Mouse (Mus musculus): Measurements from ENCODE around the gene Palb2.

Gene Palb2

GRCm38 (mm10) chr7:122132497-122133337 lies at the start of gene Palb2, which contains the start of gene Dctn5:
Palb2 (minus strand) TSS chr7:122132985.
Dctn5 (plus strand) TSS chr7:122133041.
- DNase-seq (ENCODE audit: low spot score), result peak; percentile 99

- no peak for DNase-seq (ENCODE audit: low spot score)
Observed at GRCm38 (mm10) chr7:122180720-122181119, 47.9 kb upstream of the Palb2 start.

GRCm38 (mm10) chr7:122171613-122172012 lies 38.8 kb upstream of the Palb2 start:
- no peak for DNase-seq (ENCODE audit: low spot score)

DNA sequence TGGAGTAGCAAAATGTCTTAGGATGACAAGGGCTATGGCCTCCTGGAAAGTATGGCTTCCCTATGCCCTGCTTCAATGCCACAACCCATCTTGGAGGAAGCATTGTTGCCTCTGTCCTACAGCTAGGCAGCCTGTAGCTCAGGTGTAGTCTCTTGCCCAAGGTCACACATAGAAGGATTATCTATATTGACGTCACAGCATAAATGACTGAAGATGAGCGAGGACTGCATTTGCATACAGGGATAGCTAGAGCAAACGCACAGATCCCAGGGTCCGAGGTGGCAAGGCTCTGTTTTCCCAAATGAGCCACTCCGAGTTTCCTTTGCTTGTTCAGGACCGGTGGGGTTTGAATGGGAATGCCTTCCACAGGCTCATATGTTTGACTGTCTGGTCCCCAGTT lies 37.9 kb upstream of the Palb2 start:
- no peak for DNase-seq (ENCODE audit: low spot score)

- no peak for DNase-seq (ENCODE audit: low spot score)
Observed at GRCm38 (mm10) chr7:122167203-122167602, 34.4 kb upstream of the Palb2 start.

- no peak for DNase-seq (ENCODE audit: low spot score)
Observed at GRCm38 (mm10) chr7:122163766-122164165, 31.0 kb upstream of the Palb2 start.

DNA sequence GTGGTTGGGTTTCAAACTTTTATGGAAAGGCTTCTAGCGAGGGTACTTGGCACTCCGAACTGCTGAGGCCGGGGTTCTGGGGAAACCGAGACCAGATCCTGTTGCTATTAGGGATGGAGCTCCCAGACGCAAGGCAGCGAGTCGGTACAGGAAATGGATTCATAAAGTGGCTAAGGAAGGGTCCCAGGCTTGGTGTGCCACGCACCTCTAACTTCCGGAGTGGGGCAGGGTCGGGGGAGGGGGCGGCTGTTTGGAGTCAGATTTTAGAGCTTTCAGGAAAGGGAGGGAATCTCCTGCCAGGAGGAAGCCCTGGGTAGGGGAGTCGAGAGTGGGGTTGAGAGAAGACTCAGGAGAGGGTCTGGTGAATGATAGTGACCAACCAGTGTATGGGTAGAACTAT lies 27.3 kb upstream of the Palb2 start:
- no peak for DNase-seq (ENCODE audit: low spot score)

DNA sequence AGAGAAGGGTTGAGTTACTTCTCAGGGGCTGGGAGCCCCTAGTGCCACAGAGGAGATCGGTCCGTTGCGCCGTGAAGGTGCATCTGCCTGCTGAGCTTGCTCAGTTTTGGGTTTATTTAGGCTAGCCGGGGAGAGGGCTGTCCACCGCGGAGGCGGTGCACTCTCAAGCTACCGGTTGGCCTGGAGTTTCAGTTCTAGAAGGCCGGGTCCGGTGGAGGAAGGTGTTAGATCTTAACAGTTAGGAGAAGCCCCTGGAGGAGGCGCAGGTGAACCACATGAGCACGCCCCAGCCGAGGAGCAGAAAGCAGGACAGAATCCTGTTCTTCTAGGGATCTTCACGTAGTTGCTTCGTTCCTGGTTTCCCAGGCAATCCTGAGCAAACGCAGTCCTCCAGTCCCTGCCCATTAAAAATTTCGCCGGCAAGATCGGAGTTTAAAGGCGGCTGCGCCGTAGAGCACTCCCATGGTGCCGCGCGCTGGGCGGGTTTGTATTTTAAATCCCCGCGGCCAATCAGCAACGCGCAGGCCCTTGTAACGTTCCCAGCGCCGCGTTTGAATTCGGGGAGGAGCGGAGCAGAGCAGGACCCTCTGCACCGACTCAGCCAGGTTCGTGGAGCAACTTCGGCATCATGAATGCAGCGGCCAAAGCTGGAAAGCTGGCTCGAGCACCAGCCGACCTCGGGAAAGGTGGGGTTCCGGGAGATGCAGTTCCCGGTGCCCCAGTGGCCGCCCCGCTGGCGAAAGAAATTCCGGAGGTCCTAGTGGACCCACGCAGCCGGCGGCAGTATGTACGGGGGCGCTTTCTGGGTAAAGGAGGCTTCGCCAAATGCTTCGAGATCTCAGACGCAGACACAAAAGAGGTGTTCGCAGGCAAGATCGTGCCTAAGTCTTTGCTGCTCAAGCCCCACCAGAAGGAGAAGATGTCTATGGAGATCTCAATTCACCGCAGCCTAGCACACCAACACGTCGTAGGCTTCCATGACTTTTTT lies 26.4 kb upstream of the Palb2 start, which contains the start of gene Plk1:
Gene Plk1 (plus strand): TSS at position 525 of the 988 bp plus-strand sequence.
- peak; percentile 86 for DNase-seq (ENCODE audit: low spot score)

DNA sequence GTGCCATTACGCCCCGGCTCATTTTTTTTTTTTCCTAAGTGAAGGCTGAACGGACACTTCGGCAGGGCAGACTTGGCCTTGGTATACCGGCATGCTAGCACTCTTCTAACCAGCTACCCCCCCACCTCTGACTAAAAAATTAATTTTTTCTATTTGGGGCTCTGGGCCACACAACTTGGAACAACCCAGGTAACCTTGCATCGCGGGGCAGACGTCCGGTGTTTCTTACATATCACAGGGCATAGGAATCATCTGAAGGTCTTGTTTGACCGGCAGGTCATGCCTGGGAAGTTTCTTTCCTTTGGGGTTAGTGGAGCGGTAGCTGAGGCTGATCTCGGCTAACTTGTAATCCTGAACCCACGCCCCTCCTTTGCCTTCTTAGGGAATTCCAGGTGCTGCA lies 25.7 kb upstream of the Palb2 start:
- no peak for DNase-seq (ENCODE audit: low spot score)

GRCm38 (mm10) chr7:122152473-122152872 lies 19.7 kb upstream of the Palb2 start:
- DNase-seq (ENCODE audit: low spot score), result no peak

GRCm38 (mm10) chr7:122140991-122141390 lies 8.2 kb upstream of the Palb2 start:
- DNase-seq (ENCODE audit: low spot score), result no peak

DNA sequence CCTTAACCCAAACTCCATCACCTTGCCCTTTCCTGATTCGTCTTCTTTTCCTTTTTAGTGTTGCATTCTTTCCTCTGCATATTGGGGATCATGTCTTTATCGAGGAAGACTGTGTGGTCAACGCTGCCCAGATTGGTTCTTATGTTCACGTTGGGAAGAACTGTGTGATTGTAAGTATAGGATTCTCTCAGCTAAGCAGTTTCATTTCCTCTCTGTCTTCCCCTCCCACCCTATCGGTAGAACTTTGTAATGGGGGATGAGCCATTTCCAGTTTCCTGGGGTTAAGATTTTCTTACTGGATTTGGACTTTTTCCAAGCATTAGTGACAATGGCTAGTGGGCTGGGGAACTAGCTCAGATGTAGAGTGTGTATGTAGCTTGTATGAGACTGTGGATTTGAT lies 5.4 kb upstream of the Palb2 start:
- DNase-seq (ENCODE audit: low spot score), result no peak

- DNase-seq (ENCODE audit: low spot score), result no peak
Observed at GRCm38 (mm10) chr7:122137071-122137470, 4.3 kb upstream of the Palb2 start.

DNA sequence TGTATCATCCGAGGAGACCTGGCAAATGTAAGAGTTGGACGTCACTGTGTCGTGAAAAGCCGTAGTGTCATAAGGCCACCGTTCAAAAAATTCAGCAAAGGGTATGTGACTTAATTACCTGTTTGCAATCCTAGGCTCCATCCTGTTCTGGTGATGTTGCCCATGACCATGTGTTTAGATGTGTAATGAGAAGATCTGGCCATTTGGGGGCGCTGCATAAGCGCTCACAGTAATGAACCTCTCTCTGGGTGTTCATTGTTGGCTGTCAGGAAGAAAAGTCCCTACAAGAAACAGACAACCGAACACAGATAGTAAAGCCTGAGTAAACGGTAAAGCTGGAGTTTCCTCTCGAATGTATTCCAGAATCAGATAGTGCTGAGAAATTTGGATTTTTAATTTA lies 2.3 kb upstream of the Palb2 start:
- DNase-seq (ENCODE audit: low spot score), result peak; percentile 41

GRCm38 (mm10) chr7:122133338-122133625 lies 497 bp upstream of the Palb2 start:
- DNase-seq (ENCODE audit: low spot score), result no peak

GRCm38 (mm10) chr7:122131834-122132233 lies 951 bp downstream of the Palb2 start:
- DNase-seq (ENCODE audit: low spot score), result no peak

- no peak for DNase-seq (ENCODE audit: low spot score)
Observed at GRCm38 (mm10) chr7:122126946-122127345, 5.8 kb downstream of the Palb2 start.

- DNase-seq (ENCODE audit: low spot score), result no peak
Observed at GRCm38 (mm10) chr7:122125636-122126035, 7.1 kb downstream of the Palb2 start.

GRCm38 (mm10) chr7:122123518-122123917 lies 9.3 kb downstream of the Palb2 start:
- no peak for DNase-seq (ENCODE audit: low spot score)

DNA sequence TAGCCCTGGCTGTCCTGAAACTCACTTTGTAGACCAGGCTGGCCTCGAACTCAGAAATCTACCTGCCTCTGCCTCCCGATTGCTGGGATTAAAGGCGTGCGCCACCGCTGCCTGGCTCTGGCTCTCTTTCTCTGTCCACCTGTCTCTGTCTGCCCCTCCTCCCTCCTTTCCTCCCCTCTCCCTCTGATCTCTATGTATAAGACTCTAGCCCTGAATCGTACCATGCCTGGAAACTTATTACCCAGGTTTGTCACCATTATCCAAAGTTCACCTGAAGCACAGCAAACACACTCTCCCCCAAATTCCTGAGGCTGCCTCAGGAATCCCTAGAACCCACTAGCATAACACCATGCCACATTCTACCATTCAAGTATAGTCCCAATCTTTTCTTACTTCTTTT lies 24.6 kb downstream of the Palb2 start:
- DNase-seq (ENCODE audit: low spot score), result no peak

DNA sequence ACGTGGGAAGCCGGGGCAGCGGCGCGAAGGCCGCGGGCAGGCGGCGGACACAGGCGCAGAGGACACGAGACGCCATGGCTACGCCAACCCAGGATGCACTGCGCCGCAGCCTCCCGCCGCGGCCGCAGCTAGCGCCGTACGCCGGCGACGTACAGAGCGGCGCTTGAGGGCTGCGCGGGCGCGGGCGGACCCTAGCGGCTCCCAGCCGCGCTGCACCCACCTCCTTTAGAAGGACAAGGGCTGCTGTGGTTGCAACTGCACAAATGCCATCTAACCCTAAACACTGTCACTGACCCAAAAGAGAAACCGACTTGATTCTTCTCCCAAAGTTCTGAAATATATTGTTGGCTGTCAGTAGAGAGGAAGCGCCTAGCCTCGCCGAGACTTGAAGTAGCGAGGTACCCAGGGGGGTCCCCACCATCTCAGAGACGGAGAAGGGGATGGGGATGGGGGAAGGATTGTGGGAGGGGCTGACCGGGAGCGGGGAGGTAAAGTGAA lies 31.0 kb downstream of the Palb2 start, which contains the start of gene Ndufab1:
Gene Ndufab1 (minus strand): TSS at position 140 of the 498 bp plus-strand sequence.
- DNase-seq (ENCODE audit: low spot score), result peak; percentile 88

DNA sequence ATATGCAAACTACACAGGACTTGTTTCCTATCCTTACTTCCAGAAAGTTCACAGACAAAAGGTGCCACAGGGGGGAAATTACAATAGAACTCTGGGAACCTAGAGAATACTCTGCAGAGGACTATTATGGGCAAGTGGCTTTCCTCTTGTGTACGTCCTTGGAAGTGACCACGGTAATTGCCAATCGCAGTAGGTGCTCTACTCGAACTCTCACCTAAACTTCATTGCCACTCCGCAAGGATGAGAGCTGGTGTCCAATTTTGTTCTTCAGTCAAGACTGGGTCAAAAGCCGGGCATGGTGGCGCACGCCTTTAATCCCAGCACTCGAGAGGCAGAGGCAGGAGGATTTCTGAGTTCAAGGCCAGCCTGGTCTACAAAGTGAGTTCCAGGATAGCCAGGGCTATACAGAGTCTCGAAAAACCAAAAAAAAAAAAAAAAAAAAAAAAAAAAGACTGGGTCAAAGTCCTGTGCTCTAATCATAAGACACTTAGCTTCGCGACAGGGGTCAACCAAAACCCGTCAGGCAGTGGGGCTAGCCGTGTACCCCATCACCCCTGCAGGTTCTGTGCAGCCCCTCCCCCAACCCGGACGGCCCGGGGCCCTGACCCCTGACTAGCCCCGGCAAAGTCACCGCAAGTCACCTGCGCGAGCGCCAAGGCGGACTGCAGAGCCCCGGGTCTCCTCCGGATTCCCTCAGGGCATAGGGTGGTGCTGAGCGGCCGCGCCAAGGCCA lies 31.6 kb downstream of the Palb2 start:
- peak; percentile 32 for DNase-seq (ENCODE audit: low spot score)

Data from c-Kit-positive CD71-positive TER-119-positive erythroid progenitor cells, embryonic 14.5 days (primary cell).